Mouse (Mus musculus) liver, embryonic 14.5 days (tissue): Measurements from ENCODE around the gene Trim2.

Source experiments
- CTCF ChIP-seq: IDR thresholded peaks from 2 replicates; pipeline ENCODE4 v1.5.1; 2016; ENCODE audit warnings: antibody characterized with exemption, low read depth, control low read depth
- EP300 ChIP-seq: IDR thresholded peaks from 2 replicates; pipeline ENCODE4 v1.6.1; 2016; ENCODE audit warnings: antibody characterized with exemption, low read depth

DNA sequence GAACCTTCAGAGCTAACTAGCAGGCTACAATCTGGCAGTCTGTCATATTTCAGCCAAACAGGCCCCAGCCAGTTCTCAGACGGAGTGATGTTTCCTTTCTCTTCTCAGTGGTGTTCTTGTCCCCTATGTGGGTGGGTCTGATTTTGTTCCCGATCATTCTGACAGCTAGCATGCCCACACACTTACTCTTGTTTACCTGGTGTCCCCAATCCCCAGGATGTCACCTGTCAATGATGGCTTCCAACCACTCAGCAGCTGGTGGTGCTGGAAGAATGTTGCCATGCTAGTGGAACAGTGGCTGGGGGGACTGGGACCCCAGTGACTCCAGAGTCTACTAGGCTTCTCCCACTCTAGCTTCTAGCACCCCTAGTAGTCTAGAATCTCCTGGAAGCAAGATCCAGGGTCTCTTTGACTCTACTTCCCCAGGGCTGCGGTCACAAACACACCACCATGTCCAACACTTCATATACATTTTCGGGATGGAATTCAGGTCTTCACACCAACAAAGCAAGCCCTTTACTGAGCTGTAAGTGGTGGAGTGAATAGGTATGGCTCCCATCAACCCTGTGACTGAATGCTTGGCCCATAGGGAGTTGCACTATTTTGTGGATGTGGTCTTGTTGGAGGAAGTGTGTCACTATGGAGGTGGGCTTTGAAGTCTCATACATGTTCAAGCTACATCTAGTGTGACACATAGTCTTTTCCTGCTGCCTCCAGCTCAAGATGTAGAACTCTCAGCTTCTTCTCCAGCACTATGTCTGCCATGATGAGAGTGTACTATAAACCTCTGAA lies 148.9 kb downstream of the Trim2 start:
- TF ChIP-seq CTCF (no peak), EP300 (no peak)
